Mouse (Mus musculus): Measurements from ENCODE around the gene Bmp2. TPM values are rescaled to one million over a fixed set of nuclear protein-coding genes. Genes with fewer than 3 reads are reported as not detected.

Bmp2 gene
- total RNA-seq (2014; fragmentation: Nextera tagmentation) (not detected in 2 replicates), total RNA-seq (2017) (0.05 and 0.06 TPM in 2 replicates), polyA plus RNA-seq (2012) (not detected in 2 replicates)

- ATAC-seq (ENCODE audit: extremely low read depth, insufficient number of reproducible peaks, low FRiP score, poor library complexity, severe bottlenecking) (no peak), DNase-seq (ENCODE audit: low spot score) (no peak)
- no peaks in the 10 kb centered on the region for H3K27me3 ChIP-seq (ENCODE audit: insufficient read depth, low read length)
- H3K9me3 ChIP-seq (replicated peaks), result peaks cover 39% of the 10 kb centered on the region
- TF ChIP-seq CTCF (IDR thresholded peaks at IDR 0.05; ENCODE audit: low read depth, low read length) (no peak), POLR2AphosphoS5 (IDR thresholded peaks at IDR 0.05; ENCODE audit: insufficient replicate concordance, low read depth, low read length) (no peak), GATA2 (IDR thresholded peaks at IDR 0.05; ENCODE audit: borderline replicate concordance, low read depth, low read length) (no peak), TAL1 (conservative IDR thresholded peaks at IDR 0.05; ENCODE audit: low read depth, low read length) (no peak), GATA1 (IDR thresholded peaks at IDR 0.05; ENCODE audit: borderline replicate concordance, low read length) (no peak)
- H3K36me3 ChIP-seq (replicated peaks), result no peaks in the 10 kb centered on the region
- no peaks in the 10 kb centered on the region for H3K4me1 ChIP-seq (ENCODE audit: insufficient read depth, low read depth, low read length)
- peak within 1 kb of the TSS; percentile 16; the same call in 1 of the 2 replicates for H3K4me3 ChIP-seq (ENCODE audit: low read depth, low read length)
Observed at GRCm38 (mm10) chr2:133552031-133552841, at the start of gene Bmp2. Bmp2 (plus strand) TSS chr2:133552159.

GRCm38 (mm10) chr2:133505678-133506077, 46.3 kb upstream of the Bmp2 start:
- H3K27me3 ChIP-seq (ENCODE audit: insufficient read depth, low read length), result no peaks in the 10 kb centered on the region
- no peak for TF ChIP-seq GATA2 (IDR thresholded peaks at IDR 0.05; ENCODE audit: borderline replicate concordance, low read depth, low read length)
- no peak for TF ChIP-seq GATA1 (IDR thresholded peaks at IDR 0.05; ENCODE audit: borderline replicate concordance, low read length)
- TF ChIP-seq TAL1 (conservative IDR thresholded peaks at IDR 0.05; ENCODE audit: low read depth, low read length), result no peak
- TF ChIP-seq POLR2AphosphoS5 (IDR thresholded peaks at IDR 0.05; ENCODE audit: insufficient replicate concordance, low read depth, low read length), result no peak
- TF ChIP-seq CTCF (IDR thresholded peaks at IDR 0.05; ENCODE audit: low read depth, low read length), result no peak
- DNase-seq (ENCODE audit: low spot score) (no peak), ATAC-seq (ENCODE audit: extremely low read depth, insufficient number of reproducible peaks, low FRiP score, poor library complexity, severe bottlenecking) (no peak)
- H3K4me3 ChIP-seq (ENCODE audit: low read depth, low read length), result no peak overlapping the region
- no peaks in the 10 kb centered on the region for H3K4me1 ChIP-seq (ENCODE audit: insufficient read depth, low read depth, low read length)
- no peaks in the 10 kb centered on the region for H3K36me3 ChIP-seq (replicated peaks)
- peaks cover 49% of the 10 kb centered on the region for H3K9me3 ChIP-seq (replicated peaks)

GRCm38 (mm10) chr2:133507045-133507444, 44.9 kb upstream of the Bmp2 start:
- no peak for TF ChIP-seq CTCF (IDR thresholded peaks at IDR 0.05; ENCODE audit: low read depth, low read length)
- TF ChIP-seq TAL1 (conservative IDR thresholded peaks at IDR 0.05; ENCODE audit: low read depth, low read length), result no peak
- TF ChIP-seq GATA2 (IDR thresholded peaks at IDR 0.05; ENCODE audit: borderline replicate concordance, low read depth, low read length), result no peak
- TF ChIP-seq GATA1 (IDR thresholded peaks at IDR 0.05; ENCODE audit: borderline replicate concordance, low read length), result no peak
- no peak for TF ChIP-seq POLR2AphosphoS5 (IDR thresholded peaks at IDR 0.05; ENCODE audit: insufficient replicate concordance, low read depth, low read length)
- Histone ChIP-seq H3K36me3 (replicated peaks) (no peaks in the 10 kb centered on the region), H3K27me3 (ENCODE audit: insufficient read depth, low read length) (no peaks in the 10 kb centered on the region), H3K4me3 (ENCODE audit: low read depth, low read length) (no peak overlapping the region), H3K4me1 (ENCODE audit: insufficient read depth, low read depth, low read length) (no peaks in the 10 kb centered on the region), H3K9me3 (replicated peaks) (peaks cover 51% of the 10 kb centered on the region)
- ATAC-seq (ENCODE audit: extremely low read depth, insufficient number of reproducible peaks, low FRiP score, poor library complexity, severe bottlenecking), result no peak
- no peak for DNase-seq (ENCODE audit: low spot score)

GRCm38 (mm10) chr2:133509141-133509540, 42.8 kb upstream of the Bmp2 start:
- Histone ChIP-seq H3K9me3 (replicated peaks) (peaks cover 54% of the 10 kb centered on the region), H3K27me3 (ENCODE audit: insufficient read depth, low read length) (no peaks in the 10 kb centered on the region), H3K4me3 (ENCODE audit: low read depth, low read length) (no peak overlapping the region), H3K36me3 (replicated peaks) (no peaks in the 10 kb centered on the region), H3K4me1 (ENCODE audit: insufficient read depth, low read depth, low read length) (no peaks in the 10 kb centered on the region)
- TF ChIP-seq GATA2 (IDR thresholded peaks at IDR 0.05; ENCODE audit: borderline replicate concordance, low read depth, low read length) (no peak), GATA1 (IDR thresholded peaks at IDR 0.05; ENCODE audit: borderline replicate concordance, low read length) (no peak), POLR2AphosphoS5 (IDR thresholded peaks at IDR 0.05; ENCODE audit: insufficient replicate concordance, low read depth, low read length) (no peak), CTCF (IDR thresholded peaks at IDR 0.05; ENCODE audit: low read depth, low read length) (no peak), TAL1 (conservative IDR thresholded peaks at IDR 0.05; ENCODE audit: low read depth, low read length) (no peak)
- DNase-seq (ENCODE audit: low spot score) (no peak), ATAC-seq (ENCODE audit: extremely low read depth, insufficient number of reproducible peaks, low FRiP score, poor library complexity, severe bottlenecking) (no peak)

DNA sequence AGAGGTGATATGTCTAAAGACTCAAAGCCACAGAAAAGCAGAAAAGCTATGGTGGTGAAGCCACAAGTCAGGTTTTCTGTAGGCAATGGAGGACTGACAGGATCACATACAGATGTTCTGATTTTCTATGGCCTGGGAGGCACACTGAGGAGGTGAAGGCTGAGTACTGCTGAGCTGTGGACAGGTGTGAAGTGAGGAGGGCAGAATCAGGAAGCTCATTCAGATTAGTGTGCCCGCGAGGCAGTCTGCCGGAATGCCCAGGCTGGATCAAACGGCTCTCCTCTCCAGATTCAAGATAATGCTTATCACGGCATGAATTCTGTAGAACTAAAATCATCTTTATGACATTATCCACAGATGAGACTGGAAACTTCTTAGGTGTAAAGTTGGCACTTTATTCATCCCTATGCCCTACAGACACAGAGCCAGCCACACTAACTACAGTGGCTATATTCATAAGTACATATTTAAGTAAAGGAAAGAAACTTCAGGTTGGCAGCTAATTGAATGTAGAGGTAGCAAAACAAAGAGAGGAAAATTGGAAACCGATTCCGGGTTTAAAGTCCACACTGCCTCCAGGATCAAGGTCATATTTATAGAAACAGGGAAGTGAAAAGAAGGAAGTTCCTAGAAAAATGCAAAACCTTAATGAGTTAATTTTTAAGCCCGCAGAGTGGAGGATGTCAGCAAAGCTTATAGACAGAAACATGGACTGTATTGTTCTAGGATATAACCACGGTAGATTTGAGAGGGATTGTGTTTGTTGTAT, 40.8 kb upstream of the Bmp2 start:
- Histone ChIP-seq H3K36me3 (replicated peaks) (no peaks in the 10 kb centered on the region), H3K4me1 (ENCODE audit: insufficient read depth, low read depth, low read length) (no peaks in the 10 kb centered on the region), H3K9me3 (replicated peaks) (peaks cover 53% of the 10 kb centered on the region), H3K27me3 (ENCODE audit: insufficient read depth, low read length) (no peaks in the 10 kb centered on the region), H3K4me3 (ENCODE audit: low read depth, low read length) (no peak overlapping the region)
- TF ChIP-seq CTCF (IDR thresholded peaks at IDR 0.05; ENCODE audit: low read depth, low read length), result no peak
- no peak for TF ChIP-seq TAL1 (conservative IDR thresholded peaks at IDR 0.05; ENCODE audit: low read depth, low read length)
- no peak for TF ChIP-seq GATA1 (IDR thresholded peaks at IDR 0.05; ENCODE audit: borderline replicate concordance, low read length)
- no peak for TF ChIP-seq GATA2 (IDR thresholded peaks at IDR 0.05; ENCODE audit: borderline replicate concordance, low read depth, low read length)
- TF ChIP-seq POLR2AphosphoS5 (IDR thresholded peaks at IDR 0.05; ENCODE audit: insufficient replicate concordance, low read depth, low read length), result no peak
- ATAC-seq (ENCODE audit: extremely low read depth, insufficient number of reproducible peaks, low FRiP score, poor library complexity, severe bottlenecking) (no peak), DNase-seq (ENCODE audit: low spot score) (no peak)

Data from G1E (cell line).